Mouse (Mus musculus) lung, postnatal 25 days (tissue): ENCODE measurements around the gene Igsf3.
"Not testable (repeated sequence)": the region's sequence is repeated elsewhere in the genome, so short reads cannot be mapped to it uniquely, and the experiment has no call there.

Experiments used
- DNase-seq: peaks from one replicate; pipeline ENCODE4 v3.0.0; 2022; ENCODE audit warnings: low spot score

Igsf3 gene

DNA sequence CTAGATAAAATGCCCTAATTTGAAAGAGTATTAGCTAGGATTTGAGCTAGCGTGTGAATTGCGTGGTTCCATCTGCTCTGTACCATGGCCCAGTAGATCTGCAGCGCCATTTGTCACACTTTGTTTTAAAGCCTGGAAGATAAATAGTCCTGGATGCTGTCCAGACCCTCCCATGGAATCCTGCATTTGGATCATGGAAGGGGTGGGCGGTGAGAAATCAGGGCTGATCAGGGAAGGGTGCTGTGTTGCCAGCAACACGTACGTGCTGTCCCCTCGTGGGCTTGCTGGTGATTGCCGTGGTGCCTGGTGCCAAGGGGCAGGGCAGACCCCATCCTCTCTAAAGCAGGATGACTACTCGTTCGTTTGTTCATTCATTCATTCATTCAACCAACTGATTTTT lies 28.6 kb downstream of the Igsf3 start:
- peak; percentile 24 for DNase-seq

GRCm38 (mm10) chr3:101406097-101406496 lies 29.2 kb downstream of the Igsf3 start:
- no peak for DNase-seq

DNA sequence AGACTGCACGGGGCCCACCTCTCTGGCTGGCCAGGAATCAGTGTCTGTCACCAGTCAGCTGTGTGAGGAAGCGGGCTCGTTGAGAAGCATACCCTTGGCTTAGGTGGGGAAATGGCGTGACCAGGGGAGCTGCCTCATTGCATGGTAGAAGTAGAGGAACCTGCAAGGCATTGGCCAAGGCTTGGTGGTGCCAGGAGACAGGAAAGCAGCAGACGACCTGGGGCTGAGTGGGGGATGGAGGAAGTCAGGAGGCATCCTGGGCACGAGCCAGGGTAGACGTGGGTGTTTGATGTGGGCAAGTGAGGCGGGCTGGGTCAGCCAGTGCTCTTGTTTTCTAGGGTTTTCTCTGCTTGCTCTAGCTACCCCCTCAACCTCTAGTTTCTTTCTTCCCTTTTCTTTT lies 30.7 kb downstream of the Igsf3 start:
- DNase-seq: peak; percentile 31

DNA sequence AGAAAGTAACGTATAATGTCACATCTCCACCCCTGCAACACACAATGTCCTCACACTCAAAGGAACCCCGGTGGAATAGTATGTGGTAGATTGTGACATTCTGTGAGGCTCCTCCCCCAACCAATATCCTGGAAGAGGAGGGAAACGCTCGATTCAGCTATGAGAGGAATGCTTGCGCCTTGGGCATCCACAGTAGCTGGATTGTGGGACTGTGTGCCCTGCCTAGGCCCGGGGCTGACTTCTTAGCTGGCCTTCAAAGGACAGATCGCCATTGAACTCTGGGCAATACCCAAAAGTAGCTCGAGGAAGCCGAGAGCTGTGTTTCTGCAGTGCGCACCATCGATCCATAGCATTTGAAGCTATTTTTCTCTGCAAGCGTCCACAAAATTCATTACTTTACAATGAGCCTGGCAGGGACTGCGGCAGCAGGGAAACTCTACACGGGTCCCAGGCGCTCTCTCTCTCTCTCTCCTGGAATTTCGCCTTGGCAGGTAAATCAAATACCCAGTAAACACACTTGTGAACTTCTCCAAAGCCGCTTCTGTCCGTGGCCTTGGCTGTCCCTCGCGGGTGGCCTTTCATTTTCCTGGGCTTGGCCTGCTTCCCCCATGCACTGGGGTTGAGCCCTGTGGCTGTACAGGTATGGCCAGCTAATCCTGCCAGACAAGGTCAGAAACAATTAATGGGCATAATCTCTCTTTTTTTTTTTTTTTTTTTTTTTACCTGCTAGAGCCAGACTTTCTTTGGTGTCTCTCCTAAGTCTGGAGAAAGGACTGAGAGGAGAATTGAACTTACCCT lies 32.3 kb downstream of the Igsf3 start:
- peak; percentile 26 for DNase-seq

GRCm38 (mm10) chr3:101410202-101410601 lies 33.3 kb downstream of the Igsf3 start:
- DNase-seq: no peak

- no peak for DNase-seq
Observed at GRCm38 (mm10) chr3:101410745-101411144, 33.9 kb downstream of the Igsf3 start.

DNA sequence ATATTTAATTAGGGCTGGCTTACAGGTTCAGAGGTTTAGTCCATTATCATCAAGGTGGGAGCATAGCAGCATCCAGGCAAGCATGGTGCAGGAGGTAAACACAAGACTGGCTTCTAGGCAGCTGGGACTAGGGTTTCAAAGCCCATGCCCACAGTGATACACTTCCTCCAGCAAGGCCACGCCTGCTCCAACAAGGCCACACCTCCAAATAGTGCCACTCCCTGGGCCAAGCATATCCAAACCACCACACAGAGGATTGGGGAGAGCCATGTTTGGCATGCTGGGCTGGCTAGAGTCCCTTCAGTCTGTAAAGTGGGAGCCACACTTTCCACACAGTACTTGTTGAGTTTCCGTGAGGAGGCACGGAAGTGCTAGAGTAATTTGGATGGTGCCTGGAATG lies 34.7 kb downstream of the Igsf3 start:
- DNase-seq: no peak

- no peak for DNase-seq
Observed at GRCm38 (mm10) chr3:101412115-101412514, 35.2 kb downstream of the Igsf3 start.

DNA sequence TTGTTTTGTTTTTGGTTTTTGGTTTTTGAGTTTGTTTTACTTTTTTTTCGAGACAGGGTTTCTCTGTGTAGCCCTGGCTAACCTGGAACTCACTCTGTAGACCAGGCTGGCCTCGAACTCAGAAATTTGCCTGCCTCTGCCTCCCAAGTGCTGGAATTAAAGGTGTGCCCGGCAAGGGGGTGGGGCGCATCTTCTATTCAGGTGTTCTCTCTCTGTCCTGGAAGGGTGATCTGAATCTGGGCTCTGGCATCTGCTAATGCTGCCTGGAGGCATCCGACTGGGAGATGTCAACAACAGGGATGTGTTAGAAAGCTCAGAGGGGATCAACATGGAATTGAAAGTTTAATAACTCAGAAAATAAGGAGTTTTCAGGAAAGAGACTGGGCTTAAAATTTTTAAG lies 36.1 kb downstream of the Igsf3 start:
- DNase-seq: not testable (repeated sequence)

DNA sequence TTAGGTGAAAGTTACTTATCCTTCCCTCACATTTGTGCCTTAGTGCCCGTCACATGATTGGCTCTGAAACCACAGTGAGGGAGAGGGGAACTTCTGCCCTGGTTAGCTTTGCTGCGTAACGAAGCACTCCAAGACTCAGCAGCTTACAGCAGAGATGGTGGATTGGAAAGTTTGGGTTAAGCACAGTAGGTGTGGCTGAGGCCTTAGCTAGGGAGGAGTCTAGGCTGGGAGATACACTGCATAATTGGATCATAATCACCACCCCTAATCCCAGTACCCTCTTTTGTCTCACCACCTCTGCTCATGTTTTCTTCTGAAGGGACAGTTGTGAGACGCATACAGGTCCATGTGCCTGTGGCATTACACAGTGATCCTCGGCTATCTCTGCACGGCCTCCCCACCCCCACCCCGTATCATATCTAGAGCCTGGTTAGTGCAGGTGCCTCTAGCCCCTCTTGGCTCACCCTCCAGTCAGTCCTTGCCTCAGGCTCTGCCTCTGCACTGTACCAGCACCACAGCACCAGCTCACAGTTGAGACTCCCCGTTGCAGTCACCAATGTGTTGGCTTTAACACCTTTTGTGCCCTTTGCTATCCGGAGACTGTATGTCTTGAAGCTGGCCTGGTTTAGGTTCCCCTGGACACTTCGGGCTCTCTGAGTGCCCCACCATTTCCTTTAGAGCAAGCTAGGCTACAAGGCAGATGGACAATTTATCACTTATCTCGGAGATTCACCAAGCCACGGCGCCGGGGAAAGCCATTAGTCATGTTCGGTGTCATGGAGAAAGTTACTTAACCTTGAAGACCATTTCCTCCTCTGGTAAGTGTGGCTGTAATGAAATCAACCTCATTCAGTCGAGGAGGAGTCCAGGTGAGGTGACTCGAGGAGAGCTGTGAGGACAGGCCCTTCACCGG lies 42.1 kb downstream of the Igsf3 start:
- no peak for DNase-seq

GRCm38 (mm10) chr3:101419653-101419994 lies 42.7 kb downstream of the Igsf3 start:
- DNase-seq: no peak

GRCm38 (mm10) chr3:101423188-101423587 lies 46.3 kb downstream of the Igsf3 start:
- DNase-seq: no peak

- no peak for DNase-seq
Observed at GRCm38 (mm10) chr3:101424295-101424885, 47.5 kb downstream of the Igsf3 start.

DNA sequence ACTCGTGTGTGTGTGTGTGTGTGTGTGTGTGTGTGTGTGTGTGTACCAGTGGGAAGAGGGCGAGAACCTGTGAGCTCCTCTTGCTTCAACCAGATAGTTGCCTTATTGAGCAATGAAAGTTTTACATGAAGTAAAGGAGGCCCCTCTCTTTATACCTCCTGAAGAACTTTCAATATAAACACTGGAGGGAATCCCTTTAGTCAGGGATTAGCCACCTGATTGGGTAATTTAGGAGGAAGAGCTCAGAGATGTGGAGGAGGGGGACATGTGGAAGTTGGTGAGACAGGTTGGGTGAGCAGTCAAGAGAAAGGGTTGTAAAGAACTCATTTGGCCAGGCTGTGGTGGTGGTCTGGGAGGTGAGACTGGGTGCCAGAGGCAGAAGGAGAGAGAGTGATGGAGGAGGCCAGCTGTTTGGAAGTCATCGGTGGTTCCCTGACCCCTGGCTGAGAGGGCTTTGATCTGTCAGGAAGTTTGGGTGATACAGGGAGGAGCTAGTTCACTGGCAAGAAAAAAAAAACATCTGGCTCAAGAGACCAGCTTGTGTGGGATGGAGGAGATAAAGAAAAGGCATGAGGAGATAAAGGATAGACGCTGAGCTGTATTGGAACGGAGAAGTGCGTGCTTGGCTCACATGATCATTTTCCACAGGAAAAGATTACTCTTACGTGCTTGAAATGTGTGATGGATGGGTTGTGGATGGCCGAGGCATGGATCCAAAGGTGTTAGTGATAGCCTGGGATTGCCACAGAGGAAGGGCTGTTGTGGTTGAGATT lies 53.3 kb downstream of the Igsf3 start:
- DNase-seq: peak; percentile 23

DNA sequence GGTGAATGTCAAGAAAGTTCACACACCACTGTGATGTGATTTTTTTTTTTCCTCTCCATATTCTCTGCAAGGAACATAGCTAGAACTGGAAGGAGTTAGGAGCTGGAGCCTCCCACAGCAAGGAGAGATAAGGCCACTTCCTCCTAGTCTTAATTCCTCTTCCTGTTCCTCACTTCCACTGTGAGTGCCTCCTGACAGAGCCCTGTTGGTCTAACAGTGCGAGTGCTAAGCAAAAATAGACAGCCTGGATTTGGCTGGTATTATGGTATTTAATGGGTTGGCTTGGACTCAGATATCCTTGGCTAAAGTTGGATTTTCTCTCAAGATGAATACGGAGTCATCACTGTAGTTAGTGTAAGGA lies 53.9 kb downstream of the Igsf3 start:
- DNase-seq: peak; percentile 21

DNA sequence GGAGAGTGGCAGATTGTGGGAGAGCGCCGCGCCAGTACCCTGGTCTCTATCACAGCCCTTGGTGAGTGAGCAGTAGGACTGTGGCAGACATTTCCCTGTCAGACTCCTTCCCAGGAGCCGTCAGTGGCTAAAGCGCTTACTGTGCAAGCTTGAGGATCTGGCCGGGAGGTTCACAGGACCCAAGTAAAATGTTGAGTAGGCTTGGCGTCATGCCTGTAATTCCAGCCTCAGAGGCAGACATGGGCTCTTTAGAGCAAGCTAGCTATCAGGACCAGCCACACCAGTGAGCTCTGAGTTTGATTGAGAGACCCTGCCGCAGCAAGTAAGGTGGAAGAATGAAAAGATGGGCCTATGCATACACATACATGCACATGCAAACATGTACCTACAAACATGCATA lies 58.8 kb downstream of the Igsf3 start:
- no peak for DNase-seq

DNA sequence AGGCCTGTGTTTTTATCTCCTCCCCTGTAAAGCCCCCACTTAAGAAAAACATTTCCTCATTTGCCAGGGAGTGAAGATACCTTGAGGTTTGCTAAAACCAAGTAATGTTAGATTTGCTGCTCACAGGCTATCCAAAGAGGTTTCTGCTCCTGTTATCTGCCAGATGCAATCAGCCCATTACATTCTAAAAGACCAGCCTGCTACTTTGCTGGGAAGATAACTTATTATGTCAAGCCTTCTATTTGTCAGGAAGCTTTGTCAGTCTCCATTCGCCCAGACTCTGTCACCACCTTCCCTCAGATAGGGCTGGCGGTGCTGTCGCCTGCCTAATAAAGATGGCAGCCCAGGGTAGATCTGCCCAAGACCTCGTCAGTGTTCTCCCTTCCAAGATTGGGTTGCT lies 59.6 kb downstream of the Igsf3 start:
- no peak for DNase-seq

GRCm38 (mm10) chr3:101437021-101437563 lies 60.2 kb downstream of the Igsf3 start:
- no peak for DNase-seq

GRCm38 (mm10) chr3:101443265-101443881 lies 66.5 kb downstream of the Igsf3 start:
- no peak for DNase-seq

DNA sequence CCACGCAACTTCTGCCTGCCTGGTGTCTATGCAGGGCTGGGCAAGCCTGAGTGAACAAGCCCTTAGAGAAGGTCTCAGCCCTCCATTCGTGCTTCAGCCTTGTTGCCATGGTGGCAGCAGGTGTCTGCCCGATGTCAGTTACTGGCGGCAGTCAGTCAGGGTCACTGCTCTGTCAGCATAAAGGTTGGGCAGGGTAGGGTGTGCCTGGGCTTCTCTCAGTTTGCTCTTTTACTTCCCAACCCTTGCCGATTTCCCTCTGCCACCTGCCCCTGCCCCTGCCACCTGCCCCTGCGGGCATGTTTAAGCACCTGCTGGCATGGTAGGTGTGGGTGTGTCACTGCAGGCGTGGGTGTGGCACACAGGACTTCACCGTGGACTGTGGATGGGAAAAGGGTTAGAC lies 67.6 kb downstream of the Igsf3 start:
- no peak for DNase-seq

GRCm38 (mm10) chr3:101447239-101447638 lies 70.4 kb downstream of the Igsf3 start:
- DNase-seq: no peak
